Mouse (Mus musculus): ENCODE data around the gene Gm20388.
"Not testable (repeated sequence)": the region's sequence is repeated elsewhere in the genome, so short reads cannot be mapped to it uniquely, and the experiment has no call there.

The Gm20388 gene

GRCm38 (mm10) chr8:120779106-120779505, 868.5 kb downstream of the Gm20388 start:
- no peak for DNase-seq (ENCODE audit: low spot score in 2 of 2)

- no peak for DNase-seq (ENCODE audit: low spot score in 2 of 2)
These were observed 873.1 kb downstream of the Gm20388 start for GRCm38 (mm10) chr8:120783781-120784180.

GRCm38 (mm10) chr8:120786753-120787152, 876.1 kb downstream of the Gm20388 start:
- no peak for DNase-seq (ENCODE audit: low spot score in 2 of 2)

- no peak for DNase-seq (ENCODE audit: low spot score in 2 of 2)
These were observed 877.0 kb downstream of the Gm20388 start for GRCm38 (mm10) chr8:120787631-120788030.

- DNase-seq (ENCODE audit: low spot score in 2 of 2), result no peak
These were observed 882.1 kb downstream of the Gm20388 start for GRCm38 (mm10) chr8:120792710-120793109.

GRCm38 (mm10) chr8:120795944-120796635, 885.4 kb downstream of the Gm20388 start:
- peak; percentile 52 to 56 for DNase-seq (ENCODE audit: low spot score in 2 of 2)

GRCm38 (mm10) chr8:120797019-120797727, 886.5 kb downstream of the Gm20388 start:
- DNase-seq (ENCODE audit: low spot score in 2 of 2), result no peak

GRCm38 (mm10) chr8:120800308-120800865, 889.7 kb downstream of the Gm20388 start:
- DNase-seq (ENCODE audit: low spot score in 2 of 2), result no peak

- DNase-seq (ENCODE audit: low spot score in 2 of 2), result not testable (repeated sequence)
These were observed 893.2 kb downstream of the Gm20388 start for GRCm38 (mm10) chr8:120803661-120804375.

- DNase-seq (ENCODE audit: low spot score in 2 of 2), result no peak
These were observed 894.1 kb downstream of the Gm20388 start for GRCm38 (mm10) chr8:120804741-120805140.

- DNase-seq (ENCODE audit: low spot score in 2 of 2), result no peak
These were observed 896.2 kb downstream of the Gm20388 start for GRCm38 (mm10) chr8:120806780-120807264.

GRCm38 (mm10) chr8:120807719-120808118, 897.1 kb downstream of the Gm20388 start:
- DNase-seq (ENCODE audit: low spot score in 2 of 2), result no peak

- DNase-seq (ENCODE audit: low spot score in 2 of 2), result no peak
These were observed 898.4 kb downstream of the Gm20388 start for GRCm38 (mm10) chr8:120809050-120809449.

- no peak for DNase-seq (ENCODE audit: low spot score in 2 of 2)
These were observed 901.3 kb downstream of the Gm20388 start for GRCm38 (mm10) chr8:120811953-120812352.

- no peak for DNase-seq (ENCODE audit: low spot score in 2 of 2)
These were observed 902.4 kb downstream of the Gm20388 start for GRCm38 (mm10) chr8:120813028-120813427.

GRCm38 (mm10) chr8:120813839-120814238, 903.2 kb downstream of the Gm20388 start:
- no peak for DNase-seq (ENCODE audit: low spot score in 2 of 2)

GRCm38 (mm10) chr8:120816371-120816770, 905.7 kb downstream of the Gm20388 start:
- DNase-seq (ENCODE audit: low spot score in 2 of 2), result no peak

- no peak for DNase-seq (ENCODE audit: low spot score in 2 of 2)
These were observed 909.3 kb downstream of the Gm20388 start for GRCm38 (mm10) chr8:120819906-120820305.

- DNase-seq (ENCODE audit: low spot score in 2 of 2), result peak; percentile 9 to 16
These were observed 910.9 kb downstream of the Gm20388 start for GRCm38 (mm10) chr8:120821399-120822170.

GRCm38 (mm10) chr8:120823331-120823730, 912.7 kb downstream of the Gm20388 start:
- no peak for DNase-seq (ENCODE audit: low spot score in 2 of 2)

- no peak for DNase-seq (ENCODE audit: low spot score in 2 of 2)
These were observed 913.2 kb downstream of the Gm20388 start for GRCm38 (mm10) chr8:120823887-120824286.

All from right cerebral cortex, postnatal 36 days (tissue).